Mouse (Mus musculus) retina, embryonic 14.5 days (tissue): ENCODE data around the gene Cldn14.
"Not testable (repeated sequence)": the region's sequence is repeated elsewhere in the genome, so short reads cannot be mapped to it uniquely, and the experiment has no call there.

Experiments
- DNase-seq: peaks from one replicate; pipeline ENCODE4 v3.0.0-alpha.2; 2015; ENCODE audit warnings: low spot score

Cldn14 gene

GRCm38 (mm10) chr16:94006706-94007665 is 1.7 kb downstream of the Cldn14 start:
- no peak for DNase-seq

- no peak for DNase-seq
Measured at GRCm38 (mm10) chr16:94003478-94003877, 5.2 kb downstream of the Cldn14 start.

- DNase-seq: no peak
Measured at GRCm38 (mm10) chr16:94001366-94001765, 7.3 kb downstream of the Cldn14 start.

DNA sequence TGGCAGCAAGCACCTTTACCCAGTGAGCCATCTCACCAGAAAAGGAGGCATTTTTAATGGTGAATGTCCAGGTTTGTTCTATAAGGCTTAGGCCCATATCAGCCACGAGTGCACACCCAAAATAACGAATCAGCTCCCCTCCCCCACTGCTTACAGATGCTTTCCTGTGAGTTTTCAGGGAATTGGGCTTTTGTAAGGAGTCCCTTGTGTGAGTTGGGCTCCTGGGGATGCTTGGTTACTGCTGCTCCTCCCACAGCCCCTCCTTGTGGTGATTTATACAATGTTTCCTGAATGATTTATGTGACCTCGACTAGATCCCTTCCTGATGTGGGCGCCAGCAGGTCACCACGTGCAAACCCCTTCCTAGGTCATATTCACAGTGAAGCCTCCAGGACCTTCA is 9.7 kb downstream of the Cldn14 start:
- no peak for DNase-seq

DNA sequence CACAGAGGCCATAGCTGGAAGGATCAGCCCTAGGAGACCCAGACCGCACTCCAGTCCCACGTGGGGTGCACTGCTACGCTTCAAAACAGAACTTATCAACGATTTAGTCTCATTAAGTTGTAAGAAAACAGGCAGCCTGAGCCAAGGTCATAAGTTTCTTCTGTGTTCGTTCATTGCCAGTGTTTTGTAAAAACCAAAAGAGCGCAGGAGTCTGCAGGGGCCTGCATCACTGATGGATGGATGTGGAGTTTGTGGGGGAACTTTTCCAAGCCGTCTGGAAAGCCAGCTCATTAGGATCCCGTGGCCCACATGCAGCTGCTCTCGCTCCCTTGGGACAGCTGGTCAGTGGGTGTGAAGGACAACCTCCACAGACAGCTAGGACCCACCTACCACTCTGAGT is 25.1 kb downstream of the Cldn14 start:
- DNase-seq: no peak

DNA sequence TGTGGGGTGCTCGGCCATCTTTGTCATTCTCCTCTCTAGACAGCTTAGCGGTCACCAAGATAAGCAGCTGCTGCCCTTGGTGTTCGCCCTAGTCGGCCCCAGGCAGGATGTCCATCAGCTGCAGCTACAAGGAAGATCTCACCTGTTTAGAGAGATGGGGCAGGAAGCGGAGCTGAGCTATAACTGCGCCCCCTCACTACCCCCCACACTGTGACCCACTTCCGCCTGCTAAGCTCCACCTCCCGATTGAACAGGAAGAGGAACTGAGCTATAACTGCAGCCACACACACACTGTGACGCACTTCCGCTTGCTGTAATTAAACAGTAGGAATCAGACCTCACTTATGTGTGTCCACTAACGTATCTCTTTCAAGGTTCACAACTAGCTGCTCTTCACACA is 26.3 kb downstream of the Cldn14 start:
- no peak for DNase-seq

- no peak for DNase-seq
Measured at GRCm38 (mm10) chr16:93981190-93981841, 27.3 kb downstream of the Cldn14 start.

GRCm38 (mm10) chr16:93980338-93980737 is 28.3 kb downstream of the Cldn14 start:
- not testable (repeated sequence) for DNase-seq

- no peak for DNase-seq
Measured at GRCm38 (mm10) chr16:93979316-93979715, 29.3 kb downstream of the Cldn14 start.

DNA sequence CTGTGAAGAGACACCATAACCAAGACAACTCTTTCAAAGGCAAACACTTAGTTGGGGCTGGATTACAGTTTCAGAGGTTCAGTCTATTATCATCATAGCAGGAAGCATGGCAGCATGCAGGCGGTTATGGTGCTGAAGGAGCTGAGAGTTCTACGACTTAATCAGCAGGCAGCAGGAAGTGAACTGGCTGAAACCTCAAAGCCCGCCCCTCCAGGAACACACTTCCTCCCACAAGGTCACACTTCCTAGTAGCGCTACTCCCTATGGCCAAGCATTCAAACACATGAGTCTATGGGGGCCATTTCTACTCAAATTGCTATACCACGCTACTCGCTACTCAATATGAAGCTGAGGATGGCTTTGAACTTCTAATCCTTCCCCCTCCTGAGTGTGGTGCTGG is 31.1 kb downstream of the Cldn14 start:
- no peak for DNase-seq

- peak; percentile 57 for DNase-seq
Measured at GRCm38 (mm10) chr16:93976907-93977306, 31.7 kb downstream of the Cldn14 start.

GRCm38 (mm10) chr16:93975430-93975829 is 33.2 kb downstream of the Cldn14 start:
- DNase-seq: no peak

DNA sequence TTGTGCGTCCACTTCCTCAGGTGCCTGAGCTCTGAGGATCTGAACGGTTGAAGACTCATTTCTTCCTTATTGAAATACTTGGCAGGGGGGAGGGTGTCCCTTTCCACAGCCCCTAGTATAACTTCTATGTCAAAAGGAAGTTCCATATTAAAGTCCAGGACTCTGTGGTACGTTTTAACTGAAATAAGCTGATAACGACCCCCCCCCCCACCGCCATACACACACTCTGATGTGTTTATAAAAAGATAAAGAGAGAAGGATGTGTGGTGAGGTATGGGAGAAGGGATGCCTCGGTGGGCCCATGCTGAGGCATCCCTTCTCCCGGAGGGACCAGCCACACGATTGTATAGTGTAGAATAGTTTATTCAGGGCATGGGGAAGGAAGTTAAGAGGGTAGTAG is 34.4 kb downstream of the Cldn14 start:
- DNase-seq: no peak

DNA sequence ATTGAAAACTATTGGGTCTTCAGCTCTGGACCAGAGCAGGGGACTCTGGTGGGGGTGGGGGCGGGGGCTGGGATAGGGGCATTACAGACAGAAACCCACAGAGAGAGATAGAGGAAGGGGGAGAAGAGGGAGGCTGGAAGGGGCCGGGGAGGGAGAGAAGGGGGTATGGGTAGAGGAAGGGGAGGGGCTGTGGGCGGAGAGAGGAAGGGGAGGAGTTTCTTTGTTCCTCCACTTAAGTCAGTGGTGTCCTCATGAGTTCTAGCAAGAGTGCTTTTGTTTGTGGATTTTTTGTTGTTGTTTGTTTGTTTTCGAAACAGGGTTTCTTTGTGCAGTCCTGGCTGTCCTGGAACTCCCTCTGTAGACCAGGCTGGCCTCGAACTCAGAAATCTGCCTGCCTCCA is 35.1 kb downstream of the Cldn14 start:
- peak; percentile 53 for DNase-seq

DNA sequence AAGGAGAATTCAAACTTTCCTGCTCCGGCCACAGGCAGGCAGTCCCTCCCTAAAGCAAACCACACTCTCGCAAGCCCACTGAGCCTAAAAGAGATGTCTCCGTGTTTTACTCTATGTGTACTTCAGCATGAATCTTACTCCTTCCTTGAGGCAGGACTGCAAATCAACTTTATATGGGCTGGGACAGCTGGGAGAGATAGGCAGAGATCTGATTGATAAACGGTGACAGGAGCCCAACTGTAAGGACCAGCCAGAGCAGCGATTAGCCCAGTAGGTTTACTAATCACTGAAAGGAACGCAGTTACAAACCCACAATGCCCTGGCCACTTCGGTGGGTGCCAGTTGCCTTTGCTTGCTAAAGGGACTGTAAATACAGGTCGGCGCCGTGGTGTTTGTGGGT is 35.5 kb downstream of the Cldn14 start:
- DNase-seq: peak; percentile 37

DNA sequence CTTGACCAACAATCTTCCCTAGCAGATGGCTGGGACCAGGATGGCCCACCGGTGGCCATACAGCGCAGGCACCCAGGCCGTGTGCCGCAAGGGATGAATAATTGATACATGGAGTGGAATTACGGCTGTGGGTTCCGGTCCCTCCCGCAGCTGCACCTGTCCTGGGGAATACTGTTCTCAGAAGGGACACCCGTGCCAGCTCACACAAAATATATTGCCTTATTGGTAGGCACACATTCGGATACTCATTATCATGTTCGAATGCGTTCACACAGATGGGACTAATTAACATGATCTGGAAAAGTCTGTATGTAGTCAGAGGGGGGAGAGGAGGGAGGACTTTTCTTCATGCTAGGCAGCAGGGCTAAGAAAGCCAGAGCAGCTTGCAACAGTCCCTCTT is 37.6 kb downstream of the Cldn14 start:
- no peak for DNase-seq

- DNase-seq: no peak
Measured at GRCm38 (mm10) chr16:93967893-93968292, 40.7 kb downstream of the Cldn14 start.

DNA sequence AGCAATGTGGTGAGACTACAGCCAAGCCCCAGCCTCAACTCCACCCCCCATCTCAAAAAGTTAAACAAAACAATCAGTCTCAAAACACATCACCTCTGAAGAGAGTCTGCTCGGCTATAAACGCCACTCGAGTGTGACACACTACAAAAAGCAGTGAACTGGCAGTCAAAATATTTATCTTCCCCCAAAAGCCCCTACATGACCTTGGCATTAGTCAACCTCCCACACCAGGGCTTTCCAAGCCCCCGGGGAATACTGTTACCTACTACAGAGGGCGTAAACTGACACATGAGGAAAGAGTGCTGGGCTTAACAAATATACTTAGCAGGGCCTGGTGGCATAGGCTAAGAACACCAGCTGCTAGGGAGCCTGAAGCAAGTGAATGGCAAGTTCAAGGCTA is 46.4 kb downstream of the Cldn14 start:
- DNase-seq: no peak

DNA sequence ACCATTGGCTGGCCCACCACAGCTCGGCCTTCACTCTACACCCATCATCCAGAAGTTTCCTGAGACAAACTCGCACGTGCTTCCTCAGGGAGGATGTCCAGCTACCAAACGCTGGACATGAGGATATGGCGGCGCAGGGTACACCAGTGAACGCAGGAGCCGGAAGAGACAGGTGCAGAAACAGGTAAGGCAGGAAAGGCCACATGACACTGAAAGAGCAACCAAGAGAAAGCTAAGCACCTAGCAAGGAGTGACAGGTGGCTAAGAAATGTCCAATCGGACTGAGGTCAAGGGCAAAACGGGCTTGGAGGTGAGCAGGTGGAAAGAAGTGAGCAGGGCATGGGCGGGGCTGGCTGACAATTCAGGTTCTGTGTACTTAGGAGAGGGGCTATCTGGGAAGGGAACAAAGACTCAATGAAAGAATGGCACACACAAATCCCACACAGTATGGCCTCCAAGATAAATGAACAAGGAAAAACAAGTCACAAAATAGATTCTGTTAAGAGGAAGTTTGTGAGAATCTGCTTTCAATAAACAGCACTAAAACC is 47.5 kb downstream of the Cldn14 start:
- no peak for DNase-seq

DNA sequence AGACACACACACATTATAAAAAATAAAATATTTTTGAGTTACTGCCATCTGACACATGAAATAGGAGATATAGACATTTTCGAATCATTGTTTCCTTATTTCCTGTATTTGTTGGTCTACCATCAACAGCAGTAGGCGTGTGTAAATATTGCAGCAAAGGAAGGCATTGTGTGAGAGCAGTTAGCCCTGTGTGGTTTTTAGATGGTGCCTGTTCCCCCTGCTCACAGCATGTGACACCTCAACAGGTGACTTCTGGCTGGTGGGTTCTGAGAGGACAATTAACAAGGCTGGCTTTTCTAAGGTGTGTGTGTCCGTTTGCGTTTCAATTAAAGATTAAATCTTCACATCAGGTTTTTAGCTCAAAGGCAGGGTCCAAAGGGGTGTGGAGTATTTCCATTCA is 48.1 kb downstream of the Cldn14 start:
- DNase-seq: no peak

- peak; percentile 42 for DNase-seq
Measured at GRCm38 (mm10) chr16:93957402-93957801, 51.2 kb downstream of the Cldn14 start.

- DNase-seq: no peak
Measured at GRCm38 (mm10) chr16:93956986-93957385, 51.7 kb downstream of the Cldn14 start.

GRCm38 (mm10) chr16:93947396-93947795 is 61.2 kb downstream of the Cldn14 start:
- DNase-seq: no peak
